Mouse (Mus musculus): ENCODE data around the gene Prdm12.

GRCm38 (mm10) chr2:31609859-31610261 lies 30.0 kb upstream of the Prdm12 start:
- TF ChIP-seq ZC3H11A (IDR thresholded peaks at IDR 0.05; ENCODE audit: borderline replicate concordance, low read depth, low read length) (no peak), CHD2 (IDR thresholded peaks at IDR 0.05; ENCODE audit: low read depth, low read length) (no peak), ZNF384 (IDR thresholded peaks at IDR 0.05; ENCODE audit: low read depth, low read length) (no peak)
